Mouse (Mus musculus) E14TG2a.4 (cell line): Measurements from ENCODE around the gene Tescl.

Experiments
- H3K27me3 ChIP-seq: 2 replicates; pipeline ENCODE4 v1.6.1; 2014; ENCODE audit warnings: low read length, control low read depth; ENCODE audit not compliant: insufficient read depth
- H3K36me3 ChIP-seq: 2 replicates; pipeline ENCODE4 v1.6.1; 2014; ENCODE audit warnings: low read length, control low read depth; ENCODE audit not compliant: insufficient read depth
- H3K4me1 ChIP-seq: replicated peaks from 2 replicates; pipeline ENCODE4 v1.6.1; 2014; ENCODE audit warnings: low read depth, low read length, control low read depth
- H3K4me3 ChIP-seq: replicated peaks from 2 replicates; pipeline ENCODE4 v1.5.1; 2014; ENCODE audit warnings: mild to moderate bottlenecking, low read length
- H3K9me3 ChIP-seq: 2 replicates; pipeline ENCODE4 v1.6.1; 2014; ENCODE audit warnings: low read length, control low read depth
- CTCF ChIP-seq: conservative IDR thresholded peaks from 2 replicates; pipeline ENCODE4 v1.5.1; 2014; ENCODE audit warnings: low read length
- NANOG ChIP-seq: IDR thresholded peaks from 2 replicates; pipeline ENCODE4 v1.6.1; 2014; ENCODE audit warnings: borderline replicate concordance, low read length, mixed read lengths
- POU5F1 ChIP-seq: IDR thresholded peaks from 2 replicates; pipeline ENCODE4 v1.6.1; 2014; ENCODE audit warnings: low read length, borderline replicate concordance

Gene Tescl

DNA sequence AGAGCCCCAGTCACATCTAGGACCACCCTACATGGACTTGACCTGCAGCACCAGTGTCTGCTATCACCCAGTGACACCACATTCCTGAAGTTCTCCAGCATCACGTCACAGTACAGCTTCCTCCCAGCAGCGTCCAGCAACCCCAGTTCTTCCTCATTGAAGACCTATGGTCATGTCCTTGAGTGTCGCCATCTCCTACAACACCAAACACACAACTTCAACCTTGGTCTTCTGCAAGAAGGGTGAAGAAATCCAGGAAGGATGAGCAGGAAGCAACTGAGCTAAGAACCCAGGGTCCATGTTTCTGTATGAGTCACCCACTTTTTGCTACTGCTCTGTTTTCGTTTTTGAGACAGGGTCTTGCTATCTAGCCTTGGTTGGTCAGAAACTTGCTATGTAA, 11.1 kb downstream of the Tescl start:
- H3K4me1 ChIP-seq, result peaks cover 8% of the 10 kb centered on the region
- no peak overlapping the region for H3K4me3 ChIP-seq
- H3K27me3 ChIP-seq, result peaks cover 15% of the 10 kb centered on the region
- no peak for TF ChIP-seq CTCF
- no peak for TF ChIP-seq POU5F1
- no peak for TF ChIP-seq NANOG
- peaks cover 5% of the 10 kb centered on the region; the same call in 1 of the 2 replicates for H3K9me3 ChIP-seq
- H3K36me3 ChIP-seq, result no peaks in the 10 kb centered on the region

DNA sequence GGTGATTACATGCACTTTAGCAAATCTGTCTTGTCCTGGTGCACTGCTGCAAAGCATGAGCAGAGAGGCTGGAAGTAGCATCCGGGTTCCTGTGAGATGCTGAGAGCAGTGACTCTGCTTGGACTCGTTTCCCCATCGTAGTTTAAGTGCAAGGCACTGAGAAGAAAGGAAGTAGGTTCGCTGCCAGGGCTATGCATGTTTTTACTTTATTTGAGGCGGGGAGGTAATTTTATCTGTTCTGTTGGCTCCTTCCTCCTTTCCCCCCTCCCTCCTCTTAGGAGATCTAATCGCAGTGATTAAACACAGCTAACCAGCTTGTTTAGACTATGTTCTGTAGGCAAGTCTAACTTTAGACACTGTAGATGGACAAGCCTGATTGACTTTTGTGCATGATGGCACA, 14.8 kb downstream of the Tescl start:
- Histone ChIP-seq H3K4me1 (peaks cover 6% of the 10 kb centered on the region), H3K27me3 (no peaks in the 10 kb centered on the region), H3K4me3 (no peak overlapping the region), H3K36me3 (no peaks in the 10 kb centered on the region), H3K9me3 (no peaks in the 10 kb centered on the region)
- TF ChIP-seq POU5F1 (no peak), CTCF (no peak), NANOG (no peak)

DNA sequence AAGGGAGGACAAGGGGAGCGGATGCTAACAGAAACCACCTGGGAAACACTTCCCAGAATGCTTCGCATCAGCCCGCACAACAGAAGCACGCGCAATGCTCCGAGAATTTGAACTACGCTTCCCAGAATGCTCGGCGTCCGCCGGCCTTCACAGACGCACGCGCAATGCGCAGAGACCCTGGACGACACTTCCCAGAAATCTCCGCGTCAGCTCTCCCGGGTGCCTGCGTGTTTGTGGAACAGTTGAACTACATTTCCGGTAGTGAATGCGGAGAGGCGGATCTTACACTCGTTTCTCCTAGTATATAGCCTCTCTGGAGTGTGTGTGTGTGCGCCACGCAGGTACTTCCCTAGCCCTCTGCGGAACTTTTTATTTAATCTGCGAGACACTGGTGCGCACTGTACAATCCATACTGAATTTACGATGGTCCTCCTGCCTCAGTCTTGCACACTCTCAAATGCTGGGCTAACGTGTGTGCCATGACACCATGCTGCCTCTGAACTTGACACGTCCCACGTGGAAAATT, 17.1 kb downstream of the Tescl start, which contains the start of gene Zfp94:
TSS of gene Zfp94 (minus strand) at position 100 of the 526 bp plus-strand sequence.
- H3K27me3 ChIP-seq, result no peaks in the 10 kb centered on the region
- TF ChIP-seq NANOG (no peak), POU5F1 (no peak), CTCF (no peak)
- H3K4me3 ChIP-seq, result peak within 1 kb of the TSS; percentile 71
- H3K4me1 ChIP-seq, result peaks cover 6% of the 10 kb centered on the region
- H3K36me3 ChIP-seq, result peaks cover 5% of the 10 kb centered on the region
- H3K9me3 ChIP-seq, result no peaks in the 10 kb centered on the region

DNA sequence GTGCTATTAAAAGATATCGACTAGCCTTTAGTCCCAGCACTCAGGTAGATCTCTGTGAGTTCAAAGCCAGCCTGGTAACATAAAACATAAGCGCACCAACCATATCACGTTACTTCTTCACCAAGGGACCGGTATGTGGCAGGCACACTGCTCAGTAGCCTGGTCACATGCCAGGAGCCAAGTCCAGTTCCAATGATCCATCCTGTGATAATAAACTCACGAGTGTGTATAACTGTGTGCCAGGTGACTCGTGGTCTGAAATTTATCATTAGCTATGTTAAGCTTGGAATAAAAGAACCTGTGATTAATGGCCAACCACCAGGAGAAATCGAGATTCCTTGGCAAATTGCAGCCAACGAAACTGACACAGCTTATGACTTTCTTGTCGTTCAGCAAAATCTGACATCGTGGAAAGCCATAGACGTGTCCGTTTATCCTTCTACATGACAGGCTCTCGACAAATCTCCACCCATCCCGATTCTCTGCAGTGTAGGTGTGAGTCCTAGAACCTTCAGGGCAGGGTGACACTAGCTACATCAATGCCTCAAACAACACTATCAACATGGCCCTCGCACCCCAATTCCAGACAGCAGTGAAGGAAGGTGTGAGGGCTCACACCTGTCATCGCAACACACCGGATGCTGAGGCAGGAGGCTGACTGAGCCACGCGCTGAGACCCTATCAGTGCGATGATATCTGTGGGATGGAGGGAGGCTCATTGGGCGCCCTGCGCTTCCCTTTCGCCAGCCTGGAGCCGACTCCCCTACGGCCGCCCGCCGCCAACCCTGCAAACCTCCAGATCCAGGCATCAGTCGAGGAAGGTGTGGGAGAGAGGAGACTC, 17.8 kb downstream of the Tescl start:
- Histone ChIP-seq H3K4me3 (peak overlapping the region; percentile 71), H3K9me3 (no peaks in the 10 kb centered on the region), H3K4me1 (peaks cover 6% of the 10 kb centered on the region), H3K36me3 (peaks cover 5% of the 10 kb centered on the region), H3K27me3 (no peaks in the 10 kb centered on the region)
- no peak for TF ChIP-seq POU5F1
- TF ChIP-seq NANOG, result no peak
- no peak for TF ChIP-seq CTCF

DNA sequence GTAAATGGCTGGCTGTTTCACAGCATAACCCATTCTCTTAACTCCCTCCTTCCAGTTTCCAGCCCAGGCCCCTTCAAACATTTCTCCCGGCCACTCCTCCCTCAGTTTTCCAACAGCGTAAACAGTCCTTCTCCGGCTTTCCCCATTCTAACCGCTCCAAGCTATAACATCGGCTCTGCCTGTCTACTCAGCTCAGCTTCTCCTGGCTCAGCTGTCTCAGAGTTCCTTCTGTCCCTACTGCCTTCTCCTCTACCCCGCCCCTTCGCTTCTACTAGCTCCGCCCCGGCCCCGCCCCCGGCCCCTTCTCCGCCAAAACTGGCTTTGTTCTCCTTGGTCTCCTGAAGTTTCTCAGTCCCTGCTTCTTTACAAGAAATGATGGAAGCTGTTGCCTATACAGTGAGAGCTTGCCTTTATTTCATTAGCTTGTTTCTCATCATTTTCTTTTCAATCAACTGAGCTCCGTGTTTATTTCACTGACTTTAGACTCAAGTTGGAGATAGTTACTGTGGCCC, 32.9 kb downstream of the Tescl start, which contains the start of gene Zfp61:
TSS of gene Zfp61 (minus strand) at position 462 of the 512 bp plus-strand sequence.
- H3K36me3 ChIP-seq, result peaks cover 32% of the 10 kb centered on the region
- peaks cover 8% of the 10 kb centered on the region for H3K9me3 ChIP-seq
- H3K27me3 ChIP-seq, result peaks cover 8% of the 10 kb centered on the region; the same call in 1 of the 2 replicates
- peak within 1 kb of the TSS; percentile 97 for H3K4me3 ChIP-seq
- peaks cover 18% of the 10 kb centered on the region for H3K4me1 ChIP-seq
- TF ChIP-seq CTCF, result no peak
- TF ChIP-seq POU5F1, result no peak
- no peak for TF ChIP-seq NANOG

DNA sequence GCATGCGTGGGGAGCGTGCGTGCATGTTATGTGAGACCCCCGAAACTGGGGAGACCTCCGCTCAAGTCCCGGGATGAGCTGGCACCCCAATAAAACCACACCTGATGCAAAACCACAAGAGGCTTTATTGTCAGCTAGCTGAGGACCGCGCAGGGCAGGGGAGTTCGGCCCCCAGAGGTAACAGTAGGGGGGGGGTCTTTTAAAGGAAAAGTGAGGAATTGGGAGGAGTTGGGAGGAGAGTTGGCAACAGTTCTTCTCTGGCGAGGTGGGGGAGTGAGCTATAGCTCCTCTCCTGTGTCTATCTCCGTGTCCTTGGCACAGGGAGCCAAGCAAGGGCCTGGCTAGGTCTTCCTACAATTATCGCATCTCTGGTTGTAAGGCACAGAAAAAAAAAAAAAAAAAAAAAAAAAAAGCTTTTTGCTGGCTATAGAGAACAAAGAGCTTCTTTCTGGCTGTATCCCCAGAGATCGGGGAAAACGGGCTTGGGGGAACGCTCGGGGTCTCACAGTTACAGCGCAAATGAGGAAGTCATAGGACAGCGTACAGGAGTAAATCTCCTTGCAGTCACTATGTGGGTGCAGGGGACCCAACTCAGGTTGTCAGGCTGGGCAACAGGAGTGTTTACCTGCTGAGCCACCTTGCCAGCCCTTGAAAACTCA, 33.8 kb downstream of the Tescl start:
- no peak for TF ChIP-seq NANOG
- TF ChIP-seq CTCF, result no peak
- TF ChIP-seq POU5F1, result no peak
- Histone ChIP-seq H3K27me3 (peaks cover 8% of the 10 kb centered on the region; the same call in 1 of the 2 replicates), H3K4me1 (peaks cover 18% of the 10 kb centered on the region), H3K9me3 (peaks cover 8% of the 10 kb centered on the region), H3K36me3 (peaks cover 40% of the 10 kb centered on the region), H3K4me3 (peak overlapping the region; percentile 97)

DNA sequence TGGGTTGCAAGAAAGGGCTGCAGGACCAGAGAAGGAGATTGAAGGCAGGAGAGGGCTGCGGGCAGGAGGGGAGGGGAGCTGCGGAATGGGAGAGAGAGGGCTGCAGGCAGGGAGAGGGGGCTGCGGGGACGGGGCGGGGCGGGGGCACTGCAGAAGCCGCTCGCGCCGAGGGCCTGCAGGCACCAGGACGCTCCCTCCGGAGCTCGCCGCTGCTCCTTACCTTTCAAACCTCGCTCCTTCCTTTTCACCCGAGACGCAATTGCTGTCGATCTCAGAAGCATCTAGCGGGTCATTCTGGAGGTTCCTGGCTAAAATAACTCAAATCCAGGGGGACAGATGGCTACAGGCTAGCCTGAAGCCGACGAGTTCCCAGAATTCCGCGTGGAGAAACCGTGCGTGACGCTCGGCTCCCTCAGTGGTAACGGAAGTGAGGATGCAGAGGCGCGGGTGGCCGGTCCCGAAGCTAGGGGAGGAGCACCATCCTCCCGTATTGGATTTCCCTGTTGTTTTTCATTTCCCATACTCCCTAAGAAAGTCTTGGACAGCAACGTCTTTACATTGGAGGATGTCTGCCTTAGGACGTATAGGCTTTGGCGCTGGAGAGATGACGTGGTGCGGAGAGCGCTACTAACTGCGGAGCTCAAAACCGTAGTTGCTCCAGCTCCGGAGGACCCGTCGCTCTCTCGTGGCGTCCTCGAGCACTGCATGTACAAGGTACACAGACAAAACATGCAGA, 34.6 kb downstream of the Tescl start:
- TF ChIP-seq POU5F1 (no peak), CTCF (no peak)
- Histone ChIP-seq H3K36me3 (peaks cover 46% of the 10 kb centered on the region), H3K4me1 (peaks cover 18% of the 10 kb centered on the region), H3K4me3 (peak overlapping the region; percentile 97), H3K27me3 (peaks cover 8% of the 10 kb centered on the region; the same call in 1 of the 2 replicates), H3K9me3 (peaks cover 8% of the 10 kb centered on the region)

DNA sequence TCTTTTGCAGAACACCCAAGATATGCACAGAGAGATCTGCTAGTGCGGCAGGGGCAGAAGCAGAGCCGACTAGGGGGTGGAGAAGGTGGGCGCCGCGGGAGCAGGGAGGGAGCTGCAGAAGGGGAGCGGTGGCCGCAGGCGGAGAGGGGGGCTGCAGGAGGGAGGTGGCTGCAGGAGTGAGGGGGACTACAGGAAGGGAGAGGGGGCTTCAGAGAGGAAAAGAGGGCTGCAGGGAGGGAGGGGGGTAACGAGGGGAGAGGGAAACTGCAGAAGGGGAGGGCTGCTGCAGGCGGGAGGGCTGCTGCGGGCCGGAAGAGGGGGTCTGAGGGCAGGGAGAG, 35.1 kb downstream of the Tescl start:
- H3K4me3 ChIP-seq, result peak overlapping the region; percentile 97
- TF ChIP-seq NANOG (no peak), POU5F1 (no peak), CTCF (no peak)
- H3K36me3 ChIP-seq, result peaks cover 47% of the 10 kb centered on the region
- H3K27me3 ChIP-seq, result peaks cover 8% of the 10 kb centered on the region; the same call in 1 of the 2 replicates
- peaks cover 8% of the 10 kb centered on the region for H3K9me3 ChIP-seq
- H3K4me1 ChIP-seq, result peaks cover 18% of the 10 kb centered on the region
